Mouse (Mus musculus) kidney, postnatal 25 days (tissue): ENCODE measurements around the gene Rab2b.
A peak's percentile ranks its signal among the peaks of the same experiment; 100 is the strongest.
"Not testable (repeated sequence)": the region's sequence is repeated elsewhere in the genome, so short reads cannot be mapped to it uniquely, and the experiment has no call there.

Source experiments
- DNase-seq, 2 experiments: peaks; one replicate each; pipeline ENCODE4 v3.0.0; 2021; ENCODE audit warnings: mixed read lengths in 2 of 2

Rab2b gene

DNA sequence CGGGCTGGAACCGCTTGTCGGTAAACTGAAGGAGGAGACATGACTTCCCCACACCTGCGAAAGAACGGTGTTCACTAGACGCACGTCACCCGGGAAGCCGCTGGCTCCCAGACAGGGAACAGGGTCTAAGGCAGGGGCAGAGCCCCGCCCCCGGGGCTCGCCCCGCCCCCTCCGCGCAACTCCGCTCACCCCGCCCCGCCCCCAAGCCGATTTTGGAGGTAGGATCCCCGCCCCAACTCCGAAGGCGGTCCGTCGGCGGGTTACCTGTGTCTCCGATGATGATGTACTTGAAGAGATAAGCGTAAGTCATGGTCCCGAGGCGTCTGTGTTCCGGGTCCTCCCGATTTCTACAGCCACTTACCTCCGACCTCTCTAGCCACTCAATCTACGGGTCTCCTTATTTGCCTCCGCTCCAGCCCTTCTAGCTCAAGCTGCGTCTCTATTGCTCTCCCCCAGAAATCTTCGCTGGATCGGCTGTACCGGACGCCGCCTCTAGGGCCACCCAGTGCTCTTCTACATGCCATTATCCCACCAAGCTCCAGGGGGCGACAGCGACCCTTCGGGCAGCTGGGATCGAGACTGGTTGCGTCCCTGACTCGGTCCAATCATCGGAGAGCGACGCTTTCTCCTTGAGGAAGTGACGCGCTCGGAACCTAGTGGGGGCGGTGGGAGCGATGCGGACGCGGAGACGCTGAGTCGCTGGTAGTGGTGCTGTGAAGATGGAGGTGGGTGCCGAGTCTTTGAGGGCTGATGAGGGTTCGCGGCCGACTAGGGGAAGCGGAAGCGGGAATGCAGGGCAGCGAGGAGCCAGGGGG lies at the start of gene Rab2b, which contains the start of gene Tox4:
Rab2b (minus strand) TSS at position 614 of the 815 bp plus-strand sequence.
Tox4 (plus strand) TSS at position 215 of the 815 bp plus-strand sequence.
- DNase-seq: peak; percentile 98

DNA sequence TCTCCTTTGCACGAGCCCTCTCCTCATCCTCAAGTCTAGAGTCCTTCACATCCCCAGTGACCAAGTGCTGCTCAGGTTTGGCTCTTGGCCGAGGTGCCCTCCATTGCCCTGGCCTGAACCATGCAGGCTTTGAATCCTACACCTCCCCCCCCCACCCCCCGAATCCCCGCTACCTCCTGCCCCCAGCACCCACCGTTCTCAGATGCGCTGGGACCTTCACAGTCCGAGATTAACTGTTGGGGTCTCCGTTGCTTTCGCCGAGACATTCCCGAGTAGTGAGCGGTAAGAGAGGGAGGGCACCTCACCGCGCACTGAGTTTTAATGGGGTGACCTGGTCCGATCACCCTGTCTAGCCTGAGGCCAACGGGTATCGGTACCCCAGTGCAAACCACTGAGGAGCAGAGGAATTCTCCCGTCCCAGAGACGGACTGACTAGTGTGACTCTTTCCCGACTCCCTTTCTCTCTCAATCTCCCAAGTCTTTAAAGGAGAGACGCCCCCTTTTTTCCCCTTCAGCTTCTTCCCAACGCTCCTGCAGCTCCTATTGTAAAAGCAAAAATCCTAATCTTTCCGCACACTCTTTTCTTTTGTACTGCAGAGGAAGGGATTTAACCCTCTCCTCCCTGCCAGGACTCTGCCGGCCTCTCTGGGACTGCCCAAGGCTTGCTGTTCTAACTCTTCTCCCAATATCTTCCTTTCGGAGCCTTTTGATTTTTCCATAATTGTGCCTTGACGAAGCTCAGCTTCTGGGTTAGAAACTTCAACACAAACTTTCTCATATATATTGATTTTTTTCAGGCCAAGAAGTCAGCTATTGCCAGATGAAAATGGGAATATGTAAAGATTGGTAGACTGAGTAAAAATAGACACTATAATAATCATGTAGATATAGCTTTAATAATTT lies 48.8 kb upstream of the Rab2b start, which contains the start of gene Sall2:
Sall2 (minus strand) TSS at position 853 of the 903 bp plus-strand sequence.
- no peak for DNase-seq

DNA sequence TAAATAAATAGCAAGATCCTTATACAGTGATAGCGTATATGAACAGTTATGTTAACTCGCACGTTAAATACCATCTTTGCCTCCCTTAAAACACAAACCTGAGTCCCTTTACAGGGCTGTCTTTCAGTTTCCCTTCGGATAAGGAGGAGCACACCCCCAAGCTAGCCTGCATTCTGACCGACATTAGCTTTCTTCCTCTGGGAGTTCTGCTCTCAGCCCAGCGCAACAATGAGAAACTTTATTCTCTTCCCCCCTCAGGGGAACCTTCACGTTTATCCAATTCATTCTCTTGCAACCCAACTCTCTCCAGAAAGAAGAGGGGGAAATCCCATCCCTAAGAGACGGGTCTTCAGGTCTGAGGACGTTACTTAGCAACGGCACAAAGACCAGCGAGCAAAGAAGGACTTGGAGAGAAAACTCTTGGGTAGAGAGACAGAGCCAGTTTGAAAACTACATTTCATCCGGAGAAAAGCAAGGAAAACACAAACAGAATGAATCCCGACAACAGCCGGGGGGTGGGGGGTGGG lies 48.1 kb upstream of the Rab2b start:
- DNase-seq: no peak

DNA sequence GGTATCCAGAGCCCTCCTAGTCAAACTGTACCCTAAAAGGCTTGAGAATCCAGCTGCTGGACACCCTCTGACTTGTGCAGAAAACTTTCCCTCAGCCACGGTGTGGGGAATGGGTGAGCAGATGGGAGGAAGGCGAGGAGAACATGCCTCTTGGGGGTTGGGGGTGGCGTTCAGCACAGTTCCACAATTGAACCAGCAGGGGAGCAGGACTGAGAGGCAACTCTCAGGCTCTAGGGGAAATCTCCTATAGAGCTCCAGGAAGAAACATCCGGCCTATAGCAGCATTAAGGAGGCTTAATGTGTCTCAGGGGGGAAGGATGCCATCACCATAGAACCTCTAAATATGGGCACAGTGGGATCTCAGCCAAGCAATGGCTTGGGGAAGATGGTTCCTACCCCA lies 46.5 kb upstream of the Rab2b start:
- DNase-seq: no peak

DNA sequence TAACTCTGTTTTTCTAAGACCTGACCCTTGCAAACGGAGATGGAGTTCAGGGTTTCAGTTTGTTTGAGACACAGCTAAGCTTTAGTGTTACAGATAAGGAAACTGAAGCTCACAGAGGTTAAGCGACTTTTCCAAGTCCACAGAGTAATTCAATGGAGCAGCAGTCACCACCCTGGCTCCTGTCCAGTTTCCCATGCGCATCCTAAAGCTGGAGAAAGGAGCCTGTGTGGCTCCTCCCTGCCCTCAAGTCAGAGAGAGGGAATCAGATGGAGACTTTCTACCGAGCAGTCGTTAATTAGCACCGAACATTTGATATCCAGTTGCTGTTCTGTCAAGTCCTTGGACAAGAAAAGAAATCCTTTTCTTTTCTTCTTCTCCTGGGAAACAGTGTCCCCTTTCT lies 40.0 kb upstream of the Rab2b start:
- no peak for DNase-seq

DNA sequence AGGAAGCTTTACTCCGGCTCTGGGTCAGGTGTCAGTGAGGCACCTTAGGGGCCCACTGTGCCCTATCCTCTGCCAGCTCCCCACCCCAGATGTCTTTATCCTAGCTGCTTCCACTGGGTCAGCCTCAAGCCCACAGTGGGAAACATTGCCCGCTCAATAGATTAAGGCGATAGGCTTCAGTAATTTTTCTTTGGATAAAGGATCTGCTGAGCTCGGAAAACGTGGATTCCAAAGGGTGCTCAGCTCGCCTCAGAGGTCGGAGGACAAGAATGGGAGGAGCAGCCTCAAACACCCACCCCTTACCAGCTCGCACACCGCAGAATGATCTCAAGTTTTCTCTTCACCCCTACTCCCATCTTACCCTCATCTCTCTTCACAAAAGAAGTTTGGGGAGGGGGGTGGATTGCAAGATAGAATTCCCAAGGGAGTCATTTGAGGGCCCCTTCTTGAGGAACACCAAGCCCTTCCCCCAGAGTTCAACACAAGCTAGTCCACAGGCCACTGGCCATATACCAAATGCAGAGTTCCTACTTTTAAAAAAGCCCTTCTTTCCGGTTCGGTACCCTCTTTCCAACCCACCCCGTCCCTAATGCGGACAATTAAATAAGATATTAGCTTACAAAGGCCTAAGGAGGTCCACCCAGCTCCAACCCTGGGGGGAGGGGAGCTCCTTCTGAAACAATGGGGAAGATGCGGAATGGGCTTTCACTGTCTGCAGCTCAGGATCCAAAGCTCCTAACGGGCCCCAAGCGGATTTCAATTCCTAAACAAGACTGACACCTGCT lies 37.3 kb upstream of the Rab2b start:
- DNase-seq: peak; percentile 55 to 80

DNA sequence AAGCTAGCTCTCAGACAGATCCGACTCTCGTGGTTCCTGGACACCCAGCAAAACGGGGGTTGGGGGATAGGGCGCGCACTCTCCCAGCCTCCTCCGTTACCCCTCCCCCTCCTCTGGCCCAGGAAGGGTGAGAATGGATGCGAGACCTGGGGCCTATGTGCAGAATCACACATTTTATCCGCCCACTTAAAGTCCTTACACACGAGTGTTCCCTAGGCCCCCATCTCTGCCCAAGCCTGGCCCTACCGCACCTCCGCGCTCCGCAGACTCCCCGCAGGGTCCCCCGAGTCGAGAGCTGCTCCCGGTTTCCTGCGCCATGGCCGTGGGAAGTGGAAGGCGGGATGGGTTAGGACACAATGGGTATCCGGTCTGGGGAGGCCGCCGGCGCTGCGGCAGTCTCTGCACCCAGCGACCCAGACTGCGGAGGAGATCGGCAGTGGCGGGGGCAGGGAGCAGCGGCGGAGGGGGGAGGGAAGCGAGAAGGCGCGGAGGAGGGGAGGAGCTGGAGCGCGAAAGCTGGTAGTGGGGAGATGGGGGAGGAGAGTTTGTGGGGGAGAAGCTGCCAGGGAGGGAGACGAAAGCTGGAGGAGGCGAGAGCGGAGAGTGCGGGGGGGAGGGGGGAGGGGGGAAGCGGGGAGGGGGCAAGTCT lies 36.6 kb upstream of the Rab2b start:
- peak; percentile 77 to 88 for DNase-seq

DNA sequence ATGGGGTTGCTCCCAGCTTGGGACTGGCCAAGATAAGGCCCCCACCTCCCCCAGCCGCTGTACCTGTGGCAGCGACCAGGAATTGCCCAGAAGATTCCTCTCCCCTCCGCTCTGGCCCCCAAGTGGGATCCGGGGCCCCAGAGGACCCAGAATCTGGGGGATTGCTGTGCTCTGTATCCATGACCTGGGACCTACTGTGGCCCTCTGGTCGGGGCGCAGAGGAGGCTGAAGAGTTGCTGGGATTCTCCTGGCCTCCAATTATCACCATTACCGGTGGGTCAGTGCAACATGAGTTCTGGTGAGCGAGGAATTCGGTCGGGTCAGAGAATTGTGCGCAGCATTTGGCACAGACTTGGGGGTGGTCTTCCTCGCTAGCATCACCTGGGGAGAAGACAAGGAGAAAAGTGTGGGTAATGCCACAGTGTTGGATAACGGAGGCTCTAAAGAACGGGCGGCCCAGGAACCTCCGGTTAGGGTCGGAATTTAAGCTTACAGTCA lies 36.0 kb upstream of the Rab2b start:
- no peak for DNase-seq

DNA sequence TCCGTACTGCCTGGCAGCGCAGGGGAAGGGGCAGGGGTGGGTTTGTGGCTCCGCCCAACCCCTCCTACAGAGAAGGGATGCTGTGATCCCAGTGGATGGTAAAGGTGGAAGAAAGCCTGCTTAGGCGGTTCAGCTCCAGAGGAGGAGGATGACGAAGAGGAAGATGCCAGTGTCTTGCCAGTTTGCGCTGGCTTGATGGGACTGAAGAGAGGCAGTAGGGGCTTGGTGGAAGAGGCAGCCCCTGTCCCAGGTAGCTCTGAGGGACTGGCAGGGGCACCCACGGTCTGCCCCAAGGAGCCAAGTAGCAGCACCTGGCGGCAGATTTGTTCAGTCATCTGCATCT lies 35.4 kb upstream of the Rab2b start:
- DNase-seq: peak in 1 of 2 experiments; percentile 48

DNA sequence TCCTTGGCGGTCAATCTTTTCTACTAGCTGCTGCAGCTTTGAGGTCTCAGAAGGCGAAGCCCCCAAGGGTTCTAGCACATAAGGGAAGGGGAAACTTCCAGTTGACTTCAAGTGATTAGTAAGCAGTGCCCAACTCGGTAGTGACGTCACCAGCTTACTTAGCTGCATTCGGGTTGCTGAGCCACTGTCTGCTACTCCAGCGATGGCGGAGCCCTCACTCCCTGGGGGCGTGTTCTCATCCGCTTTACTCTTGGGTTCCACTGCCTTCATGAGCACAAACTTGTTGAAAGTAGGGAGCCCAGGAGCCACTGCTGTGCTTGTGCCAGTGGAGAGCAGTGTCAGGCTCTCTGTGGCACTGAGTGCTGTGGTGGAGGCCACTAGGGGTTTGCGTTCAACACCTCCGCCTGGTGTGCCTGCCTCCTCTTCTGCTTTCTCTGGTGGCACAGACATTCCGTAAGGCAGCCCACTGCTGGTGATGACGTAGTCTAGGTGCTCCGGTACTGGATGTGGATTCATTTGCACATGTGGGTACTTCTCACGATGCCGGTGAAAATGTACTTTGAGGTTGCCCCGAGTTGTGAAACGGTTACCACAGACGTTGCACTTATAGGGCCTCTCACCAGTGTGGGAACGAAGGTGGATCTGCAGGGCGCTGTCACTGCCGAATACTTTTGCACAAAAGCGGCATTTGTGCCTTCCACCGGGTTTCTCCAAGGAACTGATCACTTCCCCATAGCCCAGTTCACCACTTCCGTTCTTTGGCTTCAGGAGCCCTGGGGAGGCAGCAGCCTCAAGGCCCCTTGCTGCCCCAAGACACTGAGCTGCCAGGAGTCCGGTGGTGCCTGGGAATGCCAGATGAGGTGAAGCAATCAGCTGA lies 34.8 kb upstream of the Rab2b start:
- DNase-seq: no peak

DNA sequence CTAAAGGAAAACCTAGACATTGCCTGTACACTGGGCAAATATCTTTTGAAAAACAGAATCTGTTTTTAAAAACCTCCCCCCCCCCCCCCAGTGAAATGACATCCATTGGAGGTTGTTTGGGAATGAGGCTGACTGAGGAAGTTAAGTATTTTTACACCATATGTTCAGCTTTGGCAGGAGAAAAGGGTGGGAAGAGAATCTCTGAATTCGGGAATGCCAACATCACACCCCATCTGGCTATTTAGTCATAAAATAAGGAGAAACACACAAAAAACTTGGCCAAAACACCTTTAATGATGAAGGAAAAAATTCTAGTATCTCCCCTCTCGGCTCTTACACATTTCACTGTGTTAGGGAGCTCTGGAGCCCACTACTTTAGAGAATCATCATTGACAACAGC lies 31.6 kb upstream of the Rab2b start:
- DNase-seq: no peak

DNA sequence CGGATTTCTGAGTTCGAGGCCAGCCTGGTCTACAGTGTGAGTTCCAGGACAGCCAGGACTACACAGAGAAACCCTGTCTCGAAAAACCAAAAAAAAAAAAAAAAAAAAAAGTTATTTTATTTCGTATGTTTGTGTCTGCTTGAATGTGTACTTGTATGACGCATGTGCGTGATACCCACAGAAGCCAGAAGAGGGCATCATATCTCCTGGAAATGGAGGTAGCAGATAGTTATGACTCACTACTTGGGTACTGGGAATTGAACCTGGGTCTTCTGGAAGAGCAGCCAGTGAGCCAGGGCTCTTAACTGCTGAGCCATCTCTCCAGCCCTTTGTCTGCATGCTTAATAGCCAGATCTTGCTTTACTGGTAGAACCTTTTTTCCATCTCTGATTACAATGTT lies 31.0 kb upstream of the Rab2b start:
- peak in 1 of 2 experiments; percentile 35 for DNase-seq

DNA sequence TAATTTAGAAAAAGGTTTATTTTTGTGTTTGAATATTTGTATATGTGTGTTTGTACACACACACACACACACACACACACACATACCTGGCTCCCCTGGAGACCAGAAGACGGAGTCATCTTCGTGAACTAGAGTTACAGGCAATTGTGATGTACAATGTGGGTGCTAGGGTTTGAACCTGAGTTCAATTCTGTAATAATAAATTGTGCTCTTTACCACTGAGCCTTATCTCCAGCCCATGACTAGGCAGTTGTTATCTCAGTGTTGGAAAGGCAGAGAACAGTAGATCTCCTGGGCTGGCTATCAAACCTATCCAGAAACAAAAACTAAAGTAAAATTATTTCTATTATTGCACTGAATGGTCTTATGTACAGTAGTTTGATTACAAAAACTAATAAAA lies 26.8 kb upstream of the Rab2b start:
- no peak for DNase-seq

DNA sequence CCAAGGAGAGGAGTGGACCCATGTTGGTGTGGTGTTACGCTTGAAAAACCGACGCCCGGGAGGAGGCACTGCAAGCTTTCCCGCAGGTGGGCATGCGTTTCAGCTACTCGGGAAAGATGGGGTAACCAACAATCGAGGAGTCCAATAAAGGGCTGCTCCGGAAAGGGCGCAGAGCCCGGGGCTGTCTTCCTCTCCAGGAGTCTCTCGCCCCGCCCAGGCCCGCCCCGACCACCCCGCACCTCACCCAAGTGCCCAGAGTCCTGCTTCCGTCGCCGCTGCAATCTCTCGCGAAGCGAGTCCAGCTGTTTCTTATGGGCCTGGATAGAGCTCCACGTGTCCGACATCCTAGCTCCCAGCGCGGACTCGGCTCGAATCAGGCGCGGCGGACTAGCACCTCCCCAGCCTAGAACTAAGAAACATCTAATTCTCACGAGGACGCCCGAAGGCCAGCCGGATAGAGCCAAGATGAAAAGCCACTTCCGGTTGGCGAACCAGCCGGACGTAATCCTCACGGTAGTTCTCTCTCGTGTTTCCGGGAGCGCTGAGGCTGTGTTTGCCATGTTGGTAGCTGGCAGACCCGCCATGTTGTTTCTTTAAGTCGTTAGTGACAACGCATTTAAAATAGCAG lies 25.4 kb upstream of the Rab2b start, which contains the start of gene Mettl3:
Mettl3 (minus strand) TSS at position 485 of the 628 bp plus-strand sequence.
- DNase-seq: peak; percentile 95 to 96

DNA sequence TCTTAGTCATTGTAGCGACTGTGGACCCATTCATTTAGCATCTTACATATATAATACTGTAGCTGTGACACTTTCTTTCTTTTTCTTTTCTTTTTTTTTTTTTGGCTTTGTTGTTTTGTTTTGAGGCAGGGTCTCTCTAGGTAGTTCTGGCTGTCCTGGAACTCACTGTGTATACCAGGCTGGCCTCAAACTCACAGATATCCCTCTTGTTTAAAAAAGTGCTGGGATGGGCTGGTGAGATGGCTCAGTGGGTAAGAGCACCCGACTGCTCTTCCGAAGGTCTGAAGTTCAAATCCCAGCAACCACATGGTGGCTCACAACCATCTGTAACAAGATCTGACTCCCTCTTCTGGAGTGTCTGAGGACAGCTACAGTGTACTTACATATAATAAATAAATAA lies 24.2 kb upstream of the Rab2b start:
- DNase-seq: not testable (repeated sequence)

DNA sequence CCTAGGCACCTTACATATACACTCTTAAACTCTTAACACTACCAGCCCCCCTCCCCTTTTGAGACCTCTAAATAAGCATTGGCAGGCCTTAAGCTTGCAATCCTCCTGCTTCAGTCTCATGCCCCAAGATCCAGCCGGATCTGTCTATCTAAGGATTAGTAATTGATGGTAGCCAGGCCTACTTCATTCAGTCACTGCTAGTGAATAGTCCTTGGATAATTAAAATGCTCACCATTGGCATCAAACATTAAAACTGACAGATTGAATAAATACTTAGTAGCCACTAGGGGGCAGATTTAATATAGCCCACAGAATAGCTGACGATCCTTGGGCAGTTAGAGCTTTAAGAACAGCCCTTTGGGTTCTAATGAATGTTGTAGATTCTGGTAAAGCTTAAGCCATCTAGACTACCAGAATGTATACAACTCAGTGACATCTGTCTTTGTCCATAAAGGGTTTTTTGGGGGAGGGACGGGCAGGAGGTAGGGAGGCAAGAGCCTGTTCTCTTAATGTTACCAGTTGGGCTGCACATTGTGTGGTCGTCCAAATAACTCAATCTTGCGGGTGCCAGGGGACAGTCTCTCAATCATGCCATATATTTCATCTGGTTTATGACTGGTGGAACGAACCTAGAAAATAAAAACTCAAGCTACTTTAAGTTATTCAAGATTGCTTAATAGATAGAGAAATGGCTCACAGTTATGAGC lies 16.4 kb upstream of the Rab2b start:
- no peak for DNase-seq

DNA sequence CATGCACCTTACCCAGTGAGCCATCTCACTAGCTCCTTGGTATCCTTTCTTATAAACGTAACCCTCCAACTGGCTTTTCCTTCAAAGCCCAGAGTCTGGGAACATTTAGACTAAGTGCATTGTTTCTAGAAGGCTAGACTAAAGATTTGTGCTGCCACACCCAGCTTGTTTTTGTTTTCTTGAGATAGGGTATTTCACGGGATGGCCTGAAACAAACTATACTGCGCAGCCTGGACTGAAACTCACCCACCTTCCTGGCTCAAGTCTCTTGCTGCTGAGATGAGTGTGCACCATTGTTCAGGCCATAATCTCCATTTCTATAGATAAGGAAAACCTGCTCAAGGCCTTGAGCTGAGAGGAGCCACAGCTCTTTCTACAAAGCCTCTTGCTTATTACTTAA lies 4.8 kb upstream of the Rab2b start:
- no peak for DNase-seq

DNA sequence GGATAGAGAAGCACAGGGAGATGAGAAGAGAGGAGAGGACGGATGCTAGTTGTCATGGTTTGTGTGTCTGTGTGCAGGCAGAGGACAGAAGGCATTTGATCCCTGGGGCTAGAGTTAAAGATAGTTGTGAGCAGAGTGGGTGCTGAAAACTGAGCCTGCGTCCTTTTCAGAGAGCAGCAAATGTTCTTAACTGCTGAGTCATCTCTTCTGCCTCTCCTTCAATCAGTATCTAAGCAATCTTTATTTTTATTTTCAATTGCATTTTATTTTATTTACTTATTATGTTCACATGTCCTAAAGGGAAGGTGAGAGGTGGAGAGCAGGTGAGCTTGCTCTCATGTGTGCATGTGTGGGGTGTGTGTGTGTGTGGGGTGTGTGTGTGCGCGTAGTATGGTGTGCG lies 4.3 kb upstream of the Rab2b start:
- no peak for DNase-seq

DNA sequence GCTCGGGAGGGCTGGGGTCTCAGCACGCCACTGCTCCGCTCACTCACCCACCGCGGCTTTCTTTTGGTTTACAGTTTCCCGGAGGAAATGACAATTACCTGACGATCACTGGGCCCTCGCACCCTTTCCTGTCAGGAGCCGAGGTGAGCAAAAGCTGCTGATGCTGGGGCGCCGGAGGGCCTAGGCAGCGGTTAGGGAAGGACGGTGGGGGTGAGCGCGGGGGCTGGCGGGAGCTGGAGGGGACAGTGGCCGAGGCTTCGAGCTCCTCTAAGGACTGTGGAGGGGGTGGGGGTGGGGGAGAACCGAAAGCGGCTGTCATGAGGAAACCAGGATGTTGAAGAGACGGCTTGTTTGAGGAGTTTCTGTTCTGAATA lies 389 bp upstream of the Rab2b start:
- no peak for DNase-seq

DNA sequence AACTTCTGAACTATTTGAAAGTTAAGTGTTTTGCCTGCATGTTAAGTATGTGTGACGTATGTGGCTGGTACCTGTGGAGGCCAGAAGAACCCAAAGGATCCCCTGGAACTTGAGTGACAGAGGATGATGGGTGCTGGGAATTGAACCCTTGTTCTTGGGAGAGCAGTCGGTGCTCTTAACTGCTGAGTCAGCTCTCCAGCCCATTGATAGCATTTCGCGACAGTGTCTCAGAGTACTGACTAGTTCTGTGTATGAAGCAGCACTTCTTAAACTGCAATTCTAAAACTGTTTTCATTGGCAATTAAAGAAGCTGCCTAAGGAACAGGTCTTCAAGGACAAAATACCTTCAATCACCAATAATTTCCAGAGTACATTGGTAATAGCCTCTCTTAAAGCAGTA lies 2.1 kb downstream of the Rab2b start:
- no peak for DNase-seq
